Mouse (Mus musculus) CH12.LX (cell line): ENCODE measurements at regions not wholly inside any gene's neighbourhood (a gene's known extent, or its start where the extent isn't known, plus 50 kb on each side); places are given as distances from the start of the nearest gene placed in this dataset.

Experiments used
- DNase-seq: peaks from one replicate; pipeline ENCODE4 v3.0.0-alpha.2; 2013; ENCODE audit errors: extremely low read depth
- H3K27ac ChIP-seq: 2 replicates; pipeline ENCODE4 v1.5.1; 2012; ENCODE audit warnings: low read depth, mild to moderate bottlenecking, control low read depth, moderate library complexity; ENCODE audit not compliant: insufficient read depth
- H3K27me3 ChIP-seq: replicated peaks from 2 replicates; pipeline ENCODE3; 2012; ENCODE audit warnings: inconsistent platforms
- H3K36me3 ChIP-seq, 2 experiments: replicated peaks in 1 of 2; 2 replicates each; pipeline versions ENCODE3 to v1.6.1; 2012; ENCODE audit warnings: inconsistent platforms in 1 of 2, low read length in 1 of 2, mild to moderate bottlenecking in 1 of 2, mixed read lengths in 1 of 2, moderate library complexity in 1 of 2; ENCODE audit not compliant: control insufficient read depth in 1 of 2, insufficient read depth in 1 of 2
- H3K4me1 ChIP-seq, 2 experiments: 2 replicates each; pipeline ENCODE4 v1.6.1; 2012; ENCODE audit warnings: inconsistent platforms in 1 of 2, moderate library complexity in 1 of 2; ENCODE audit not compliant: insufficient read depth in 2 of 2, control insufficient read depth in 1 of 2
- H3K4me2 ChIP-seq: 2 replicates; pipeline ENCODE4 v1.6.1; 2012; ENCODE audit warnings: low read depth, mild to moderate bottlenecking, control low read depth; ENCODE audit not compliant: poor library complexity, insufficient read depth, severe bottlenecking
- H3K4me3 ChIP-seq, 3 experiments: fragments of 150-350 bp in 1 of 3; sonication (generic) in 1 of 3; replicated peaks in 1 of 3; 2 replicates each; pipeline versions ENCODE3 to v1.5.1; 2011 to 2012; ENCODE audit warnings: low read depth in 2 of 3, low read length in 2 of 3, mild to moderate bottlenecking in 2 of 3, moderate library complexity in 2 of 3, control low read depth in 1 of 3, improper control_type of control experiment in 1 of 3, inconsistent platforms in 1 of 3, mixed read lengths in 1 of 3; ENCODE audit not compliant: poor library complexity in 1 of 3
- H3K79me2 ChIP-seq: replicated peaks from 2 replicates; pipeline ENCODE4 v1.6.1; 2012; ENCODE audit warnings: mild to moderate bottlenecking, moderate library complexity; ENCODE audit not compliant: control insufficient read depth, poor library complexity, insufficient read depth, severe bottlenecking; ENCODE audit errors: extremely low read depth
- H3K9ac ChIP-seq: 2 replicates; pipeline ENCODE4 v1.6.1; 2012; ENCODE audit warnings: low read depth, mild to moderate bottlenecking, control low read depth, moderate library complexity; ENCODE audit not compliant: insufficient read depth
- H3K9me3 ChIP-seq: replicated peaks from 2 replicates; pipeline ENCODE3; 2012; ENCODE audit warnings: low read length, inconsistent platforms, mixed read lengths
- CHD2 ChIP-seq: IDR thresholded peaks from 2 replicates; pipeline ENCODE4 v1.6.1; 2011; ENCODE audit warnings: low read length, improper control_type of control experiment
- EP300 ChIP-seq: IDR thresholded peaks from 2 replicates; pipeline ENCODE4 v1.6.1; 2011; ENCODE audit warnings: low read length, improper control_type of control experiment
- ETS1 ChIP-seq: conservative IDR thresholded peaks from 2 replicates; pipeline ENCODE4 v1.6.1; 2012; ENCODE audit warnings: low read depth, mild to moderate bottlenecking, inconsistent platforms, low read length, improper control_type of control experiment, moderate library complexity
- GABPA ChIP-seq: IDR thresholded peaks from 2 replicates; pipeline ENCODE4 v1.6.1; 2012; ENCODE audit warnings: low read depth, low read length, improper control_type of control experiment, inconsistent platforms; ENCODE audit not compliant: insufficient replicate concordance
- IRF4 ChIP-seq: IDR thresholded peaks from 2 replicates; pipeline ENCODE4 v1.6.1; 2014; ENCODE audit warnings: low read depth, mild to moderate bottlenecking, inconsistent platforms, low read length, improper control_type of control experiment
- KAT2A ChIP-seq: IDR thresholded peaks from 2 replicates; pipeline ENCODE4 v1.6.1; 2012; ENCODE audit warnings: low read length, improper control_type of control experiment, inconsistent platforms; ENCODE audit not compliant: insufficient replicate concordance
- MAFK ChIP-seq: IDR thresholded peaks from 2 replicates; pipeline ENCODE4 v1.6.1; 2011; ENCODE audit warnings: low read length, improper control_type of control experiment; ENCODE audit not compliant: insufficient replicate concordance
- MAZ ChIP-seq: IDR thresholded peaks from 2 replicates; pipeline ENCODE4 v1.6.1; 2012; ENCODE audit warnings: low read depth, mild to moderate bottlenecking, inconsistent platforms, low read length, improper control_type of control experiment, moderate library complexity
- MEF2A ChIP-seq: IDR thresholded peaks from 2 replicates; pipeline ENCODE4 v1.6.1; 2014; ENCODE audit warnings: low read depth, mild to moderate bottlenecking, inconsistent platforms, low read length, improper control_type of control experiment, borderline replicate concordance
- MXI1 ChIP-seq: IDR thresholded peaks from 2 replicates; pipeline ENCODE4 v1.6.1; 2011; ENCODE audit warnings: mild to moderate bottlenecking, low read depth, low read length, improper control_type of control experiment
- MYC ChIP-seq: IDR thresholded peaks from 2 replicates; pipeline ENCODE4 v1.6.1; 2011; ENCODE audit warnings: low read depth, mild to moderate bottlenecking, improper control_type of control experiment, low read length
- NELFE ChIP-seq: IDR thresholded peaks from 2 replicates; pipeline ENCODE4 v1.6.1; 2011; ENCODE audit warnings: low read depth, low read length, improper control_type of control experiment
- NRF1 ChIP-seq: IDR thresholded peaks from 2 replicates; pipeline ENCODE4 v1.6.1; 2014; ENCODE audit warnings: low read depth, mild to moderate bottlenecking, inconsistent platforms, low read length, improper control_type of control experiment, moderate library complexity
- PAX5 ChIP-seq: IDR thresholded peaks from 2 replicates; pipeline ENCODE4 v1.6.1; 2012; ENCODE audit warnings: low read length, inconsistent platforms, mixed read lengths
- RAD21 ChIP-seq: IDR thresholded peaks from 2 replicates; pipeline ENCODE4 v1.6.1; 2011; ENCODE audit warnings: low read depth, mild to moderate bottlenecking, low read length, improper control_type of control experiment, moderate library complexity
- RCOR1 ChIP-seq: conservative IDR thresholded peaks from 2 replicates; pipeline ENCODE4 v1.6.1; 2012; ENCODE audit warnings: low read depth, mild to moderate bottlenecking, inconsistent platforms, low read length, improper control_type of control experiment
- SMC3 ChIP-seq: IDR thresholded peaks from 2 replicates; pipeline ENCODE4 v1.6.1; 2011; ENCODE audit warnings: low read depth, low read length, improper control_type of control experiment
- TBP ChIP-seq: conservative IDR thresholded peaks from 2 replicates; pipeline ENCODE4 v1.6.1; 2011; ENCODE audit warnings: low read depth, low read length, improper control_type of control experiment
- UBTF ChIP-seq: IDR thresholded peaks from 2 replicates; pipeline ENCODE4 v1.6.1; 2012; ENCODE audit warnings: low read depth, mild to moderate bottlenecking, inconsistent platforms, low read length, improper control_type of control experiment, moderate library complexity
- USF1 ChIP-seq: IDR thresholded peaks from 2 replicates; pipeline ENCODE4 v1.6.1; 2014; ENCODE audit warnings: low read depth, mild to moderate bottlenecking, inconsistent platforms, low read length, improper control_type of control experiment
- USF2 ChIP-seq: conservative IDR thresholded peaks from 2 replicates; pipeline ENCODE4 v1.6.1; 2011; ENCODE audit warnings: low read depth, low read length, improper control_type of control experiment
- ZC3H11A ChIP-seq: IDR thresholded peaks from 2 replicates; pipeline ENCODE4 v1.6.1; 2012; ENCODE audit warnings: low read depth, mild to moderate bottlenecking, inconsistent platforms, low read length, improper control_type of control experiment
- ZMIZ1 ChIP-seq: IDR thresholded peaks from 2 replicates; pipeline ENCODE4 v1.6.1; 2012; ENCODE audit warnings: low read depth, mild to moderate bottlenecking, inconsistent platforms, low read length, improper control_type of control experiment
- ZNF384 ChIP-seq: IDR thresholded peaks from 2 replicates; pipeline ENCODE4 v1.6.1; 2012; ENCODE audit warnings: low read depth, low read length, improper control_type of control experiment, inconsistent platforms
- dilution Hi-C: fragments of 300-500 bp; cut with MboI; formaldehyde crosslinking; loops from 2 replicates; pipeline ENCODE4 v1.14.3; 2020; ENCODE audit warnings: low sequenced_read_pairs; ENCODE audit not compliant: extremely low pct_unique_long_range_greater_than_20kb, extremely low pct_ligation_motif_present
- in situ Hi-C: fragments of 300-500 bp; cut with MboI; formaldehyde crosslinking; loops from 3 replicates; pipeline ENCODE4 v1.14.3; 2019; ENCODE audit warnings: low sequenced_read_pairs, low pct_ligation_motif_present, low pct_unique_long_range_greater_than_20kb, mixed read lengths

DNA sequence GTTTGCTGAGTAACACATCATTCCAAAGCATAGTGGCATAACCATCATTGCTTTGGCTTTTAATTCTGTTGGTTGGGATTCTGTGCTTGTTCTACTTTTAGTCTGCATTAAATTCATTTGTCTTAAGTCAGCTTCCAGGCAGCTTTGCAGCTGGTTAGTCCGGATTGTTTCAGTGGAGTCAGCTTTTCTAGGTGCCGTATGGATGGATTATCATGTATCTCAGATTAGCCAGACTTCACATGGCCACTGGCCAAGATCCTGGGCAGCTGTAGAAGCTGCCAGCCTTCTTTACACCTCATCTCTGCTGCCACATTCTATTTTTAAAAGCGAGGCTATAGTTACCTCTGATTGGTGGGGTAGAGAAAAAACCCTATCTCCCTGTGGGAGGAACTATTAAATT lies 74.1 kb upstream of the Api5 start:
- in situ Hi-C loops = no loop called here
- no peak overlapping the region for H3K27ac ChIP-seq
- no peak for DNase-seq
- H3K4me2 ChIP-seq = no peak overlapping the region
- dilution Hi-C loops = no loop called here
- H3K4me3 ChIP-seq = no peak overlapping the region
- no peaks in the 10 kb centered on the region for H3K27me3 ChIP-seq
- TF ChIP-seq NELFE (no peak), TBP (no peak), MYC (no peak), EP300 (no peak), USF2 (no peak), USF1 (no peak), RCOR1 (no peak), NRF1 (no peak), MXI1 (no peak), ZC3H11A (no peak), ZMIZ1 (no peak), SMC3 (no peak), UBTF (no peak), RAD21 (no peak), MAZ (no peak), MAFK (no peak), KAT2A (no peak), ETS1 (no peak)
- no peak overlapping the region for H3K9ac ChIP-seq
- no peaks in the 10 kb centered on the region for H3K4me1 ChIP-seq
- no peaks in the 10 kb centered on the region for H3K36me3 ChIP-seq
- H3K9me3 ChIP-seq = peaks cover 58% of the 10 kb centered on the region
- no peaks in the 10 kb centered on the region for H3K79me2 ChIP-seq

DNA sequence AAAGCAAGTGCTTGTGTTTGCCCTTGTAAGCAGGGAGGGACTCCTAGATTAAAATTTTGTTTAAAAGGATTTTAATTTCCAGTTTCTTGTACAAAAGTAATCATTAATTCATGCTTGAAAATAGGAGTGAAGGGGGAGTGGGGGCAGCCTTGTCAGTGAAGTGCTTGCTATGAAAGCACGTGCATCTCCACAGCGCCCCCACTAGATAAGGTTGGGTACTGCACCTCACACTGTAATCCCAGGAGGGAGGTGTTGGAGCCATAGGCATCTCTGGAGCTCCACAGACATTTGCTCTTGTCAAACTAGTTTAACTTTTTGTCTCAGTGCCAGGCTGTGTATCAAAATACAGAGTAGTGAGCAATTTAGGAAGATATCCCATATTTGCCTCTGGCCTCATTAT lies 62.7 kb upstream of the Api5 start:
- no peak for DNase-seq
- dilution Hi-C loops (no loop called here), in situ Hi-C loops (no loop called here)
- no peaks in the 10 kb centered on the region for H3K4me1 ChIP-seq
- no peak overlapping the region for H3K27ac ChIP-seq
- H3K79me2 ChIP-seq = no peaks in the 10 kb centered on the region
- H3K4me2 ChIP-seq = no peak overlapping the region
- H3K9me3 ChIP-seq = peaks cover 30% of the 10 kb centered on the region
- no peak overlapping the region for H3K4me3 ChIP-seq
- TF ChIP-seq RCOR1 = no peak
- TF ChIP-seq GABPA = no peak
- no peak for TF ChIP-seq CHD2
- no peak for TF ChIP-seq MXI1
- TF ChIP-seq PAX5 = no peak
- TF ChIP-seq ZMIZ1 = no peak
- TF ChIP-seq MEF2A = no peak
- TF ChIP-seq ZNF384 = no peak
- no peak for TF ChIP-seq IRF4
- TF ChIP-seq ETS1 = no peak
- no peak for TF ChIP-seq NRF1
- H3K27me3 ChIP-seq = no peaks in the 10 kb centered on the region
- no peaks in the 10 kb centered on the region for H3K36me3 ChIP-seq
- no peak overlapping the region for H3K9ac ChIP-seq
